Mouse (Mus musculus) cerebral cortex, adult 2 months (tissue): Measurements from ENCODE around the gene Kdm4b.

Experiments
- WGBS: fragments of 180-500 bp; shearing (Covaris S2); methylation state at CpG from one replicate; pipeline ENCODE4 v1.1.7; 2018; 5-methylcytosine and 5-hydroxymethylcytosine counted together

The Kdm4b gene

DNA sequence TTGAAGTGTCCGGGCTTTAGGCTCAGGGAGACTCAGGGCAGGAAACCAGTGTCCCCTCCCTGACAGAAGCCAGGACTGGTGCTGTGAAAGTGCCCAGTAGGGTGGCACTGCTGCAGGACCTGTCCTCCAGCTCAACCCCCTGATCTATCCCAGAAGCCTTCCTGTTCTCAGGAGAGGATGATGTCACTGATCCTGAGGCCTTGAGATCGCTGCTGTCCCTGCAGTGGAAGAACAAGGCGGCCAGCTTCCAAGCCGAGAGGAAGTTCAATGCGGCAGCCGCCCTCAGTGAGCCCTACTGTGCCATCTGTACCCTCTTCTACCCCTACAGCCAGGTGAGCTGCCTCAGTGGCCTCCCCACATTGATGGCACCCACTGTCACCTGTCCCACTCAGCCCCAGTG lies 70.2 kb downstream of the Kdm4b start:
- 88% methylated on average over 6 of the region's 6 CpGs for WGBS

DNA sequence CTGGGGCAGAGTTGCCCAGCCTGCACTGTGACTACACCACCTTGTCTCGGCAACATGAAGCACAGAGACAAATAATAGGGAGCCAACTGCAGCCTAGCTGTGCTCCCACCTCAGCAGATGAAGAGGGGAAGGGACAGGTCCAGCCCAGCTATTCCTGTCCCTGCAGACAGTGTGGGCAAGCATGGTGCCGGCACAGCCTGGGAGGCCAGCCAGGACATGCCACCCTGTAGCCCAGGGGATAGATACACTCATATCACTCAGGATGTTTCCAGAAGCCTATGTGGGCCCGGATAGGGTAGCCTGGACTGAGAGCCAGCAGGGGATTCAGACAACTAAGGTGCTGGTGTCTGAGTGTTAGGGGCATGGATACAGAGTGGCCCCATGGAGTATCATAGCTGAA lies 74.4 kb downstream of the Kdm4b start:
- WGBS, result 52% methylated on average over 3 of the region's 3 CpGs

DNA sequence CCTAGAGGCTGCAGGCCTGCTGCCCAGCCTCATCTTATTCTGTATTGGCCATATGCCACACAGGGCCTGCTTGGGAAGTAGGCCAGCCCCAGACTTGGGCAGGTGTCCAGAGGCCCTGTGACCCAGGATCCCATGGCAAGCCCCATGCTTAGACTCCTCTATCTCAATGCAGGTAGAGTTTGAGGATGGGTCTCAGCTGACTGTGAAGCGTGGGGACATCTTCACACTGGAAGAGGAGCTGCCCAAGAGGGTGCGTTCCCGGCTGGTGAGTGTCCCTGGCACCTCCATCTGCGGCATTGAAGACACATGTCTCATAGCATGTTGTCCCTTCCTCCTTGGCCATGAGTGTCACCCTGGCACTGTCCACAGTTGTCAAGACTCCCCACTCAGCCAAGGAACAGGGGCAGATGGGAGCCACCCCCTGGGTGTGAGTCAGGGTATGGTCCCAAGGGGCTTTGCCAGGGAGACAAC lies 75.2 kb downstream of the Kdm4b start:
- WGBS, result 79% methylated on average over 4 of the region's 4 CpGs

DNA sequence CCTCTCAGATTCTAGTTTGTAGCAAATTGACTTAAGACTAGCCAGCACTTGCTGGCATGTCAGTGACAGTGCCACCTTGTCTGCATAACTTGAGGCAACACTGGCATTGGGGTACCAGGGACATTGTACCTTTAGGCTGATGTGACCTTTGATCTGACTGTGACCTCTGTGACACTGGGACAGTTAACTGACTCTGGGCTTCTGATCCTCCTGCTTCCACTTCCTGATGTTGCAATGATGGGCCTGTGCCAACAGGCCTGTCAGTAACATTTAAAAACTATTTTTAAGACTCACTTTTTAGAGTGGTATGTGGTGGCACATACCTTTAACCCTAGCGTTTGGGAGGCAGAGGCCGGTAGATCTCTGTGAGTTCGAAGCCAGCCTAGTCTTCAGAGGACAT lies 79.5 kb downstream of the Kdm4b start:
- WGBS, result 92% methylated on average over 3 of the region's 3 CpGs

DNA sequence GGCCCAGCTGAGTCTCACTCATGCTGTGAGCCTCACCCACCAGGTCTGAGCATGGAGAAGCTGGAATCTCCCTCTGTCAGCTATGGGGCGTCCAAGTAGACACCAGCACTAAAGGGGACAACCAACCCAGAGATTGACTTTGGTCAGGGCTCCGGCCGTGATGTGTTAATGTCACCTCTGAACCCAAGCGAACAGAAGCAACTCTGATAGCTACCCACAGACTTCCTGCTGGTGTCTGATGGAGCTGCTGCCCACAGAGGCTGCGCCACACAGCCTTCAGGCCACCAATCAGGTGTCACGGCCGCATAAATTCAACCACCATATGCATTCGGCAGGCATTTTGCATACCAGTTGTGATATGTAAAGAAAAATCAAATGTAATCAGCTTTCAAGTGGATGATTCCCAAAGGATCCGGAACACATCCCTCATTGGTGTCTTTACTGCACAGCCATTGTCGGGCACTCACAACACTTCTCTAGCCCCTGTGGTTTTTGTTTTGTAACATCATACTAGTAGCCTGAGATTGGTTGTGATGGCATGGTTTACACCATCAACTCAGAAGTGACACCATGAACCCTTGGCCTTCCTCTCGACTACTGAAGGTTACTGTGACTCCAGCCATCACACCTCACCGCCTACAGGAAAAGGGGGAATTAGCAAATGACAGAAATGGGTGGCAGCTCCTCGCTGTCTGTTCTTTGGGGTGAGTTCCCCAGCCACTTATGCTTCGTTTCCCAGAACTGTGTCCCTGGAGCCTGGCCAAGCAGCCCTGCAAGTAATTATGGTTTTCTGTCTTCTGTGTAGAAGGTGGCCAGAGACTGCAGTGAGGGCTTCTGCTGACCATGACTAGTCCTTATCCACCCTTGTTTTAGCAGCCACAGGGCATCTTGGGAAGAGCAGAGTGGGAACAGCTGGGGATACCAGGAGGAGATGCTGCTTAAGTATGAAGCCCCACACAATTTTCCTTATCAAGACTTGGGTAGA lies 80.3 kb downstream of the Kdm4b start:
- WGBS, result 65% methylated on average over 14 of the region's 14 CpGs

DNA sequence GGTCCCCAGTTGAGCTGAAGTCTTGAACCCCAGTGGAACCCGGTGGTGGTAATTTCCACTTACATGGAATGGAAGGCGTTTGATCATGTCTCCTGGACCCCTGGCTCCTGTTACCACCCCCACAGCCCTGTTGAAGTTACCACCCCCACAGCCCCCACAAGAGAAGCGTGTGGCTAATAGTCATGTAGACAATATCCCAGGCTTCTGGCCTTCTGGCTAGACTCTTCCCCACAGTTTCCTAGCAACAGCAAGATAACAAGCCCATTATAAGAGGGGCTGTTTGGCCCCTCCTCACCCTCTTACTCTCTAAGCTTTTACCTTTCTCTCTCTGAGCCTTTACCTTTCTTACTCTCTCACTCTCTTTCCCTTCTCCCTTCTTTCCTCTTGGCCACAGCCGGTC lies 81.0 kb downstream of the Kdm4b start:
- 48% methylated on average over 4 of the region's 4 CpGs for whole genome bisulfite sequencing

DNA sequence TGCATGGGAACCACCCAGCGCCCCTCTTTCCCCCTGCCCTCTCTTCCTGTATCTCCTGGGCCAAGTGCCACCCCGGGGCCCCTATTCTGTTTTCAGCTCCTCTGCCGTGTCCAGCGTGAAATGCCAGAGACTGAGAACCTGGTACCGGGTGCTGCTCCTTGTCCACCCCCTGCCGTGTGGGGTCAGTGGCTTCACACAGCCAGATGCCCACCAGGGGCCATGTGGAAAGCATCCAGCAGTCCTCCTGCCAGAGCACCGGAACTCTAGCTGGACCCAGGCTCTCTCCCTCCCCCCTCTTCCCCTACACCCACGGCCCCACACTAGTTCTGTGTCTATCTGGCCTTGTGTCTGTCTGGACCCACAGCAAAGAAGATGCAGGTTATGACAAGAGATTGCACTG lies 81.5 kb downstream of the Kdm4b start:
- WGBS, result 28% methylated on average over 8 of the region's 8 CpGs

DNA sequence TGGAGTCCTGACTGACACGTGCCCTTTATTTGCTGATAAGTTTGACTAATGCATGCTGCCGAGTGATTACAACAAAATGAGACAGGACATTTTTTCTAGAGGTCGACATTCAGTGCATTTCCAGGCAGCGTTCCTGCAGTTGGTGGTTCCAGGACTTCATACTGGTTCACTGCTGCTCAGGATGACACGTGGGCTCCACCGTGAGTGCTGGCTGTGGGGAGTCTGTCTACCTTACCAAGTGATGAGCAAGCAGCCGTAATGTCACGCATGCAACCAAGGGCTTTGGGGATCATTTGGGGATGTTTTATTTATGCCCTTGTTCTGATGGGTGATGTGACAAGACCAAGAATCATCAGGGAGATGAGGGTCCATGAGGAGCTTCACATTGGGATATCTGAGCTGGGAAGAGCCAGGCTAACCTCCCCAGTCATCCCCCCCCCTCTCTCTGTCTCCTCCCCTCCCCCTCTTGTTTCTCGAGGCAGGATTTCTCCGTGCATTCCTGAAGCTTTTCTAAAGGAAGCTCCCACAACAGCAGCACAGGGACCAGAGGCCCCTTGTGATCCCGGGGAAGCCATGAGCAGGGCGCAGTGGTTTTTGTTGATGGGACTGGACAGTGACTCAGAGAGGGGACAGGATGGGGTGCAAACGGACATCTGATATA lies 83.2 kb downstream of the Kdm4b start:
- WGBS, result 33% methylated on average over 13 of the region's 13 CpGs

DNA sequence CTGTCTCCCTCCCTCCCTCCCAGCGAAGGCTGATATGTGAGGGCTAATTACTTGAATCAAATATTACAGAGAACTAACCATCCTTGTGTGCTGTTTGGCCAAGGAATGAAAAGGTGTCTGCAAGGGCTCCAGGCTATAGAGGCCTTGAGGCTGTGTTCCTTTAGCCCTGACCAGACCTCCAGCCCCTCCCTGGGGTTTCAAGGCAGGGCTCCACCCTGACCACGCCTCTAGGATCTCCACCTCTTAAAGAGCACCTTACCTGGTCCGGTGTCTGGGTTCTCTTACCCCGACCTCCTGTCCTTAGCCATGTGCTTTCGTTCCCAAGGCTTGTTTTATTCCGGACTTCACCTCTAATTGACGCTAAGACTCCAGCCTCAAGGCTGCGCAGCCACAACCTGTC lies 83.9 kb downstream of the Kdm4b start:
- WGBS, result 57% methylated on average over 8 of the region's 8 CpGs

DNA sequence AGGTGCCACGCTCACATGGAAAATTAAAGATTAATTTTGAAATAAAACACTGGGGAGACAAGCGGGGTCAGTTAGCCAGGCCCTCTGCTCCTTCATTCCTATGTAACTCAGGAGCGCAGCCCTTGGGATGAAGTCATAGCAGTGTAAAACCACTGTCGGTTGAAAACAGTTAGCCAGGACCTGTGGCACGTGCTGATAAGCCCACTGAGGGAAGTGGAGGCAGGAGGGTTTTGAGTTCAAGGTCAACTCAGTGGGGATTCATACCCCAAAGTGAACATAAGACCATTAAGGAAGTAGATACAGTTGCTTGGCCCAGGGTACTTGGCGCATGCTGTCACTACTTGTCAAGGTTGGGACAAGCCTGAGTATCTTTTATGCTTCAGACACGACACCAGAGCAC lies 85.6 kb downstream of the Kdm4b start:
- 95% methylated on average over 7 of the region's 7 CpGs for WGBS

DNA sequence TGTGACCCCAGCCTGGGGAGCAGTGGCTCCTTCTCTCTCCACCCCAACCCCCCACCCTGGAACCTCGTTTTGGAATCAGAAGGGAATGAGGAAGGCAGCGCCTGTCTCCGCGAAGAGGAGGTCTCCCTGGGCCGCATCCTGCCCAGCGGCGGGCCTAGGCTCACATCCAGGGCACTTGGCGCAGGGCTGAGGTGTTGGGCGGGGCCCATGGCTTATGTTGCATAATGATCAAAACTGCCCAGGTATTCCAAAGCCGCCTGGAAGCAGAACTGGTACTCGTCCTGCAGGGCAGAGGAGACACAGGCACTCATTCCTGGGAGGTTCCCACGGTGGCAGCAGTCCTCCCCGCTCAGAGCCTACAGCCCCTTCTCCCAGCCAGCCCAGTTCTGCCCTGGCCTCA lies 87.3 kb downstream of the Kdm4b start:
- 65% methylated on average over 13 of the region's 13 CpGs for WGBS

DNA sequence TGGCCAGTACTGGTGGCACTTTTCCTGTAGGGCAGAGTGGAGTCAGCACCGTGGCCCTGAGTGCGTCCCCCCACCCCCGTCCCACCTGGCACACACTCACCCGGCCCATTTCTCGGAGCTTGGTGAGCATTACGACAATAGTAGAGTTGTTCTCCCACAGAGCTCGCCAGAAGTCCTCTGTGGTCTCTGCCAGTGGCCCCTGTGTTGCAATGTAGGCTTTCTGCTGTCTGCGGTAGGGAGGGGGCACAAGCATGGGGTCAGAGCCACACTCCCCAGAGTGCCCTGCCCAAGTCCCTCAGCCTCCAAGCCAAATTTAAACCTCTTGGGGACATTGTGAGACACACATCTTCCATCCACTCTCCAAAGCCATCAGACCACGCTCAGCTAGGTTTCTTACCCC lies 88.9 kb downstream of the Kdm4b start:
- 56% methylated on average over 9 of the region's 9 CpGs for WGBS

DNA sequence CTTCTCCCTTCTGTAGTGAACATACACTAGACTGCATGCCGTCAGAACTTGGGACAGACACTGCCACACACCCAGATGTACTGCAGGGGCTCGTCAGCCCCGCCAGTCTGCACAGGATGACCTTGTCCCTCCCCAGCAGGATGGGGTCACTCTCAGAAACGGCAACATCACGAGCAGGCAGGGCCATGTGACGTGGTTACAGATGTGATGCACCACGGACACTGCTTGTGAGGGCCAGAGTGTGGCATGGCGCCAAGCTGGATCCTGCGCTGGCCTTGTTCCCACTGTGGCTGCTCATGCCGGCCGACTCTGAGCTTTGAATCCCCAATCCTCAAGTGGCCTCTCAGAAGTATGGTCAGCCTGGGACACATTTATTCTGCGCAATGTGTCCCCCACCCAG lies 92.4 kb downstream of the Kdm4b start:
- 50% methylated on average over 12 of the region's 12 CpGs for WGBS

DNA sequence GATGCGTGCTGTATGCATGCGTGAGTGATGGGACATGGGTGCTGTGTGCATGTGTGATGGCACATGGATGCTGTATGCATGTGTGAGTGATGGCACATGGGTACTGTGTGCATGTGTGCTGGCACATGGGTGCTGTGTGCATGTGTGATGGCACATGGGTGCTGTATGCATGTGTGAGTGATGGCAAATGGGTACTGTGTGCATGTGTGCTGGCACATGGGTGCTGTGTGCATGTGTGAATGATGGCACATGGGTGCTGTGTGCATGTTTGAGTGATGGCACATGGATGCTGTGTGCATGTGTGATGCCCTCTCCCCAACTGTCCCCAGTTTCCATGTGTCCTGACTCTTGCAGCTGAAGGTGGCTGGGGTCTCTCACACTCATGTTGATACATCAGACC lies 94.2 kb downstream of the Kdm4b start:
- WGBS, result 94% methylated on average over 2 of the region's 2 CpGs

DNA sequence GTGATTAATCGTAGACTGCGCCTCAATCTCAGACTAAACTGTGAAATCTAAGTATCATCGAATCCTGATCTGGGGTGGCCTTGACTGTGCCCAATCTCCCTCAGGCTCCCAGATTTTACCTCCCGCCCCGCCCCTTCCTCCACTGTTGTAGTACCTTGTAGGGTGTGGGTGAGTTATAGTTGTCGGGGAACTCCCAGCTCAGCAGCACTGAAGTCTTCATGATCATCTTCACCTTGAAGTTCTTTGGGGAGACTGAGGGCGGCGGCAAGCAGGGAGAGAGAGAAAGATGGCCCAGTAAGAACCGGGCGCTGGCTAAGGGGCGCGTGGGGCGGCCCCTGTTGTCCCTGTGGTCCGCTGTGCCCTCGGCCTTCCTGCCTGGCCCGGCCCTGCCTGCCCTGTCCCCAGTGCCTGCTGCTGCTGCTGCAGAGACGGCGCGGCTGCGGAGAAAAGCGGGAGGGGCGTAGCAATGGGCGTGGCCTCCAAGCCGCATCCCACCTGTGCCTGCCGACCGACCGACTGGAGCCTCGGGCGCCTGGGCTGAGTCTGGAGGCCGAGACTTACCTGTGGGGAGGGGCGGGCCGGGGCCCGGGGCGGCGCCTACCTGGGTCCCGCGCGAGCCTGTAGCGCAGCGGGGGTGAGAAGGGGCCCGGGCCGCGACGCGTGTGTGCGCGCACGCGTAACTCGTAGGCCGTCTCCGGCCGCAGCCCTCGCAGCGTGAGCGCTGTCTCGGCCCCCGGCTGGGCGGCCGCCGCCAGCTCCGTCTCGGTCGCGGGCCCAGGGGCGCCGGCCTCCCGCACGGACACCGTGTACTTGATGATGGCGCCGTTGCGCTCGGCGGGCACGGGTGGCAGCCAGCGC lies 99.1 kb downstream of the Kdm4b start:
- WGBS, result 23% methylated on average over 74 of the region's 77 CpGs

DNA sequence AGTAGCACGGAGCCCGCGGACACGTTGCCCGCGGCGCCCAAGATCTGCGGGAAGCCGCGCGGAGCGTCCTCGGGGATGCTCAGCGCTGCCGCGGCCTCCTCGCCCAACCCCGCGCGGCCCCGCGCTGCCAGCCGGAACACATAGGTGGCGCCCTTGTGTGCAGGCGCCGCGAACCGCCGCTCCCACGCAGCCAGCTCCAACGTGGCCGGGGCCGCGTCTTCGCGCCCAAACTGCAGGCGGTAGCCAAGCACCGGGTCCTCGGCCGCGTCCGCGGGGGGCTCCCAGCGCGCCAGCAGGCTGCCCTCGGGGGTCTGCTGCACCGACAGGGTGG lies 99.7 kb downstream of the Kdm4b start:
- WGBS, result 1% methylated on average over 47 of the region's 47 CpGs

DNA sequence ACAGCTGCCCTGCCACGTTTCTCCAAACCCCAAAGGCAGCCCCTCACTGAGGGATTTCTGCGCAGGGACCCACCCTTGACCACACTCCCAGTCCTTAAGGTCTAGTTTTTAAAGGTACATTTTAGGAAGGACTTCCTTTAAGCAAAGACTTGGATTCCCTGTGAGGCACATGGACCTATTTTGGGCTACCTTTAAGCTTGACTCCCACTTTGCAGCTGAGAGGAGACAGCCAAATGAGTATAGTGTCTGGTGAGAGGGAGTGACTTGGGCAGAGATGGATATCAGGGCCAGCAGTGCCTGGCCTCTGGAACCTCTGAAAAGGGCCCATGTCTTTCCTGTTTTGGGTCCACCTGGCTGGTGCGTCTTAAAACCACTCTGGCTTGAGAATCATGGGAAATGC lies 100.1 kb downstream of the Kdm4b start:
- 35% methylated on average over 3 of the region's 3 CpGs for WGBS

DNA sequence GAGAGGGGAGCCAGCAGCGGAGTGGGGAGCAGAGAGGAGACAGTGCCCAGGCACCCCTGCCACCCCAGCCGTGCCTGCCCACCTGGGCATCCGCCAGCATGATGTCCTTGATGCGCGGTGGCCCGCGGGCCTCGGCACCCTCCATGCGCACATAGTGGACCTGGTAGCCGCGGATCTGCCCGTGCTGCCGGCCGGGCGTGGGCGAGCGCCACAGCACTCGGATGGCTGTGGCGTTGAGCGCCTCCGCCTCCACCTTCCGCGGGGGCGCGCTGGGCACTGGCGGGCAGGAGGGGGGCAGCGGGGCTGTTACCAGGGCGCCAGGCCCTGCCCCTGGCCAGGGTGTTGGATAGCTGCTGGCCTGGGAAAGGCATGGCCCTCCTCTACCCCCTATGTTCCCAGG lies 102.0 kb downstream of the Kdm4b start:
- 55% methylated on average over 28 of the region's 28 CpGs for WGBS

DNA sequence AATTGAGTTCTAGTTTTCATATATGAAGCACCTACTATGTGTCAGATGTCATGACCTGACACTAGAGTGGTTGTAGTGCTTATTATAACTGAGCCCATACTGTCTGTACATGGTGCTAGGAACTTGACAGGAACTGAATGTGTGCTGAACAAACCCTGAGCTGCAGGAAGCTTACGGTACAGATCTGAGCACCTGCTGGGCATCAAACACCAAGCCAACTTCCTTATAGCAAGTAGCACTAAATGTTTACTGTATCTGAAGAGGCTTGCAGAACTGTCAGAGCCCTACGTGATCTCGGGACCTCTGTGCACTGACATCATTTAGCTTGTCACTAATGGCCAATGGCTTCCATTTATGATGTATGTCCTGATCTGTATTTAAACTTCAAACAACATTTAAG lies 105.7 kb downstream of the Kdm4b start:
- WGBS, result 85% methylated on average over 3 of the region's 3 CpGs

DNA sequence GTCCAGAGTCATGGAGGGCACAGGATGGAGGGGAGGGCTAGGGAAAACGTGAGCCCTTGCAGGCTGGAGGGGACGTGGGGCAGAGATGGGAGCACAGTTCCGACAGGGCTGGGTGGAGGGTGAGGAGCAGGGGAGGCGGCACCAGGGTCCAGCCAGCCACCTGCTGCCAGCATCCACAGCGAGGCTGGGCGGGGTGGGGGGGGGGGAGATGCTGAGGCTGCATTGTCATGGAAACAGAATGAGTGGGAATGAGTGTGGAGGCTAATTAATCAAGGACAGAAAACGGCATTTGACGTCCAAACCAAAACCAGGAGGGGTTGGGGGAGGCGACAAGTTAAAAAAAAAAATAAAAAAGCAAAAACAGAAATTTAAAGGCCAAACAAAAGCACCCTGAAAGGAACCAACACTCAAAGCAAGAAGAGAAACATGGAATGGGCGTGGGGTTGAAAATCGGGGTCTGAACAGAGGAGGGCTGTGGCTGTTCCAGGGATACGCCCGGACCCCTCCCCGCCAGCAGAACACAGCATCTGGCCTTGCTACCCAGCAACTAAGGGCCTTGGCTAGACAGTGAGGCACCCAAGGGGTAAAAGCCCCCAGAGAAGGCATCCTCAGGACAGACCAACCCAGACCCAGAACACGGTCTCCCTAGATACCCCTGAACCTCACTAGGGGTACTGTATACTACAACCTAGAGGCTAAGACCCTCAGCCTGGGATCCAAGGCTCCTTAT lies 114.0 kb downstream of the Kdm4b start:
- 48% methylated on average over 15 of the region's 15 CpGs for WGBS

DNA sequence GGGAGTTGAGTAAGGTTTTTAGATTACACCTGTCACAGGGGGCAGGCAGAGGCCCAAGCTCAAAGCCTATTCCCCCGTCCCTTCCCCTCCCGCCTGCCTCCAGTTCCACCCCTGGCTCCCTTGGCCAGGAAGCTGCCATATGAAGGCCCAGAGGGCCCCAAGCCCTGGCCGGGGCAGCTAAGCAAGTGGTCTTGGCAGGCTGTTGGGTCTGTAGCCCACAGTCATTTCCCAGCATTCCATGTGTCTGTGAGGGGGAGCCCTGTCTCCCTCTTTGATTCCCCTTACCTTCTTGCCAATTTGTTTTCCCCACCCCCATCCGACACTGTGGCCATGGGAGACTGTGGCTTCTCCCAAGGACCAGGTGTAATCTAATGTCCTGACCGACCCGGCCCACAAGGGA lies 116.5 kb downstream of the Kdm4b start:
- 66% methylated on average over 6 of the region's 6 CpGs for WGBS
